10 mouse cellular contexts compared by ENCODE assay signal in genomic region chr7:91090317-91090829, GRCm38 (mm10).
A peak's percentile ranks its signal among the peaks of the same experiment; 100 is the strongest.
DNase-seq lines count a peak whose midpoint lies in the region; ATAC-seq lines count a peak whose summit lies in the region.
"Had no signal": no experiment of that assay in that cellular context is flagged by ENCODE, and none has a peak within 500 bp of the region (broad histone marks: within the 10 kb centered on the region; RNA-seq: fewer than 3 reads in every experiment).

No protein-coding gene starts in this region.

- intact Hi-C loops in left cerebral cortex, postnatal 14 days (cut with DNase I), result loop anchor here (5.0 to 10.0 kb wide), 2 partner anchors 117 to 576 kb away; no protein-coding TSS in a partner anchor
- intact Hi-C loops in left cerebral cortex, postnatal 4 days (cut with DNase I), result loop anchor here (5.0 to 10.0 kb wide), 2 partner anchors 124 to 342 kb away; no protein-coding TSS in a partner anchor

- H3K9me3 ChIP-seq in hindbrain, embryonic 13.5 days, result no peaks in the 10 kb centered on the region
- H3K9me3 ChIP-seq in midbrain, embryonic 10.5 days (replicated peaks), result no peaks in the 10 kb centered on the region

- peak overlapping the region; percentile 42 for H3K4me3 ChIP-seq in hindbrain, embryonic 13.5 days
- peak overlapping the region; percentile 47 for H3K4me3 ChIP-seq in midbrain, embryonic 10.5 days

- H3K9ac ChIP-seq in hindbrain, embryonic 13.5 days, result peak overlapping the region; percentile 64

- peak overlapping the region; percentile 70 for H3K4me2 ChIP-seq in hindbrain, embryonic 13.5 days

- peak; percentile 24 to 59 for DNase-seq in left cerebral cortex, postnatal 14 days (ENCODE audit: low spot score in 2 of 2)
- DNase-seq in left cerebral cortex, postnatal 4 days, result no peak
- DNase-seq in midbrain, embryonic 10.5 days (ENCODE audit: low spot score), result no peak
- peak; percentile 64 for DNase-seq in telencephalon, adult 2 months (ENCODE audit: low read depth, low spot score)
- no peak for DNase-seq in gastrocnemius, adult 8-10 months (ENCODE audit: low spot score in 2 of 2)
- DNase-seq in kidney, postnatal 4 days, result no peak
- DNase-seq: cerebellum, adult 8-10 months; heart, postnatal 10 days; lung, adult 2 months had no signal

- H3K27me3 ChIP-seq in hindbrain, embryonic 13.5 days, result 0 out of 2 replicates have a peak, but pooled peaks cover 8% of the 10 kb centered on the region
- H3K27me3 ChIP-seq in midbrain, embryonic 10.5 days (ENCODE audit: low read depth, poor library complexity, severe bottlenecking), result peaks cover 34% of the 10 kb centered on the region

- no peaks in the 10 kb centered on the region for H3K36me3 ChIP-seq in hindbrain, embryonic 13.5 days
- H3K36me3 ChIP-seq in midbrain, embryonic 10.5 days, result no peaks in the 10 kb centered on the region

- no peak overlapping the region for H3K27ac ChIP-seq in hindbrain, embryonic 13.5 days
- no peak overlapping the region for H3K27ac ChIP-seq in midbrain, embryonic 10.5 days (replicated peaks)

- 65% methylated on average over 5 of the region's 5 CpGs for WGBS in hindbrain, embryonic 13.5 days
- WGBS in midbrain, embryonic 10.5 days, result 58% methylated on average over 5 of the region's 5 CpGs

- peaks cover 20% of the 10 kb centered on the region for H3K4me1 ChIP-seq in hindbrain, embryonic 13.5 days (replicated peaks)
- H3K4me1 ChIP-seq in midbrain, embryonic 10.5 days, result peaks cover 16% of the 10 kb centered on the region

- no peak for ATAC-seq in hindbrain, embryonic 13.5 days (ENCODE audit: low FRiP score)

Comparison
In these comparisons a context has a peak if more than half of its experiments do, and no peak if none do; other contexts are left out.
1. DNase-seq: peak in left cerebral cortex, postnatal 14 days (2 of 2) and telencephalon, adult 2 months (single experiment); none in left cerebral cortex, postnatal 4 days (single experiment), midbrain, embryonic 10.5 days (single experiment), gastrocnemius, adult 8-10 months (0 of 2) and kidney, postnatal 4 days (0 of 2).